Comparison of ENCODE assay signal across 9 mouse cellular contexts in genomic region chr14:98589846-98590245, GRCm38 (mm10).
DNase-seq lines count a peak whose midpoint lies in the region; ATAC-seq and TF ChIP-seq lines count a peak whose summit lies in the region.
"Had no signal": no experiment of that assay in that cellular context is flagged by ENCODE, and none has a peak within 500 bp of the region (broad histone marks: within the 10 kb centered on the region; RNA-seq: fewer than 3 reads in every experiment).

No protein-coding gene starts in this region.

- ATAC-seq in heart, embryonic 16.5 days (replicated peaks; ENCODE audit: extremely low read depth, insufficient read depth, low FRiP score), result peak; percentile 86
- ATAC-seq in limb, embryonic 11.5 days (ENCODE audit: insufficient number of reproducible peaks, low FRiP score, low TSS enrichment, low read depth), result no peak

- H3K4me3 ChIP-seq in gastrocnemius, adult 2 months, result no peak overlapping the region
- H3K4me3 ChIP-seq in heart, embryonic 16.5 days (ENCODE audit: low read length), result no peak overlapping the region
- no peak overlapping the region for H3K4me3 ChIP-seq in limb, embryonic 11.5 days (ENCODE audit: low read depth, low read length)

- no peaks in the 10 kb centered on the region for H3K9me3 ChIP-seq in heart, embryonic 16.5 days (replicated peaks; ENCODE audit: control insufficient read depth, low read length)
- no peaks in the 10 kb centered on the region for H3K9me3 ChIP-seq in limb, embryonic 11.5 days (ENCODE audit: control insufficient read depth, low read length)

- DNase-seq in gastrocnemius, adult 2 months, result no peak
- no peak for DNase-seq in gastrocnemius, adult 8-10 months (ENCODE audit: low spot score in 2 of 2)
- DNase-seq in 3134 (ENCODE audit: extremely low read depth, insufficient read length, low spot score), result peak; percentile 7
- DNase-seq in brain, adult 2 months (ENCODE audit: low read depth, low spot score), result peak; percentile 51
- peak; percentile 46 for DNase-seq in limb, embryonic 11.5 days (ENCODE audit: low spot score)
- DNase-seq in retina, embryonic 14.5 days (ENCODE audit: low spot score), result peak; percentile 67
- DNase-seq in c-Kit-positive CD71-positive TER-119-positive erythroid progenitor cells, embryonic 14.5 days (ENCODE audit: low spot score), result no peak

- H3K4me1 ChIP-seq in heart, embryonic 16.5 days (ENCODE audit: control insufficient read depth, insufficient read depth, low read length), result peaks cover 4% of the 10 kb centered on the region
- no peaks in the 10 kb centered on the region for H3K4me1 ChIP-seq in limb, embryonic 11.5 days (ENCODE audit: control insufficient read depth, insufficient read depth, low read length)

- no peak overlapping the region for H3K4me2 ChIP-seq in heart, embryonic 16.5 days (ENCODE audit: low read depth, low read length)
- H3K4me2 ChIP-seq in limb, embryonic 11.5 days (ENCODE audit: low read depth, severe bottlenecking), result no peak overlapping the region

- no peaks in the 10 kb centered on the region for H3K36me3 ChIP-seq in heart, embryonic 16.5 days (ENCODE audit: control insufficient read depth, insufficient read depth)
- no peaks in the 10 kb centered on the region for H3K36me3 ChIP-seq in limb, embryonic 11.5 days (ENCODE audit: control insufficient read depth, insufficient read depth, low read length)

- H3K9ac ChIP-seq in heart, embryonic 16.5 days (ENCODE audit: low read length), result no peak overlapping the region
- H3K9ac ChIP-seq in limb, embryonic 11.5 days (ENCODE audit: low read length), result no peak overlapping the region

- TF ChIP-seq CTCF in gastrocnemius, adult 2 months (IDR thresholded peaks at IDR 0.05), result peak; percentile 21; the same call in 1 of the 2 replicates

- H3K27me3 ChIP-seq in heart, embryonic 16.5 days (ENCODE audit: control insufficient read depth, insufficient read depth, low read length), result no peaks in the 10 kb centered on the region
- no peaks in the 10 kb centered on the region for H3K27me3 ChIP-seq in limb, embryonic 11.5 days (ENCODE audit: control insufficient read depth, insufficient read depth, low read length)
- H3K27me3 ChIP-seq: CH12.LX had no signal

- H3K27ac ChIP-seq in gastrocnemius, adult 2 months, result no peak overlapping the region
- H3K27ac ChIP-seq in heart, embryonic 16.5 days (ENCODE audit: low read length), result no peak overlapping the region
- no peak overlapping the region for H3K27ac ChIP-seq in limb, embryonic 11.5 days (replicated peaks; ENCODE audit: low read depth, low read length)

- intact Hi-C loops in gastrocnemius, adult 2 months (cut with DNase I), result no loop called here

- 15% methylated on average over 4 of the region's 4 CpGs for WGBS in heart, embryonic 16.5 days
- WGBS in limb, embryonic 11.5 days, result 9% methylated on average over 4 of the region's 4 CpGs

Comparison
In these comparisons a context has a peak if more than half of its experiments do, and no peak if none do; other contexts are left out.
1. DNase-seq: peak in 3134 (single experiment), brain, adult 2 months (single experiment), limb, embryonic 11.5 days (single experiment) and retina, embryonic 14.5 days (single experiment); none in gastrocnemius, adult 2 months (single experiment), gastrocnemius, adult 8-10 months (0 of 2) and c-Kit-positive CD71-positive TER-119-positive erythroid progenitor cells, embryonic 14.5 days (single experiment).